Mouse (Mus musculus) NIH3T3 (cell line): ENCODE data around the gene Eppin.
"Not testable (repeated sequence)": the region's sequence is repeated elsewhere in the genome, so short reads cannot be mapped to it uniquely, and the experiment has no call there.

ENCODE experiments used
- DNase-seq: peaks from one replicate; pipeline ENCODE4 v3.0.0-alpha.2; 2012; ENCODE audit warnings: low read depth

Gene Eppin

DNA sequence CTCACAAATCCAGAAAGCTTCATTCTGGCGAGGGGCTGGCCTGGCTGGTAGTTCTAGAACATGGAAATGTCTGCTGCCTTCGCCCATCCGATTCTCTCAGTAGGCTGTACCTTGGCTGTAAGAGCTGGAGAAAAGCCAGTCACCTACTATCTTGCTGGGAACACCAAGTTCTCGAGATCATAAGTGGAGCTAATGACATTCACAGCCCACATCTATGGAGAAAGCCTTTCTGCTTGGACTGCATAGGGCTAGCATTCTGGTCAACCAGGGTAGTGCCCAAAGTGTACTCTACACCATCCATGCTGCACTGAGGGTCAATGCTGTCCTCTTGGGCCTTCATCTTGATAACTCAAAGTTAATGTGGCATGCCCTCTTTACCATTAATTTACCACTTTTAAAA, at the start of gene Eppin:
TSS of gene Eppin (minus strand) at position 101 of the 400 bp plus-strand sequence.
- no peak for DNase-seq

GRCm38 (mm10) chr2:164641881-164642673, 48.7 kb upstream of the Eppin start:
- DNase-seq, result no peak

GRCm38 (mm10) chr2:164641129-164641528, 47.7 kb upstream of the Eppin start:
- no peak for DNase-seq

DNA sequence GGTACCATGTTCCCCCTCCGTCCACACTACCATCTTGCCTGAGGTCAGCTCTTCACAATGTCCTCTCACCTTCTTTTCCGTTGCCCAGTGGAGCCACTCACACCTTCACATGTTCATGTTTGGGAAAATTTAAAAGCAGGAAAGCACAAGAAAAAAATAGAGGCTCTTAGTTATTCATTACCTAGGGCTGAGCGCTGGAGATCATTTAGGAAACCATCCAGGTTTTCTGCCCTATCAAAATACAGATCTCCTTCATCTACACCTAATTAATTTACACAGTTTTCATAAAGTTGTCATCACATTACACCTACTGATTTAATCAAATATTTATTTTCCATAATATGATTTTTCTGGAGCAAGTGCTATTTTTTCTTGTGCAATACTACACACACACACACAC, 45.3 kb upstream of the Eppin start, which contains the start of gene Wfdc16:
TSS of gene Wfdc16 (minus strand) at position 101 of the 400 bp plus-strand sequence.
- DNase-seq, result no peak

DNA sequence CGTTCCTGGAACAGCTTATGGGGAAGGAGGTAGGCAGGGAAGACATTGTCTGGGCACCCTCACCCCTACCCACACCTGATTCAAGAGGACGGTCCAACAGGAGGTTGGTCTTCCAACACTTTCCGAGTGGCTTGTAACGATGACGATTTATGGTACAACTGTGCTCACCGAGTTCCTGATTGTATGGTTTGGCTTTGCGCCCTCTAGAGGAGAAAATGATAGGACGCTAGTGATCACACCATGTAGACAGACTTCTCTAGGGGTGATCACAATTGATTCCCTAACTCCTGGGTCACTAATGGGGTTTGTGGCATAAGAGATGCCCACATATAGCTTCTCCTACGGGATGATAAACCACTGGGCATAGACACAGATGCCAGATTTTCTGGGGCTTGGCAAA, 41.9 kb upstream of the Eppin start:
- DNase-seq, result no peak

- DNase-seq, result no peak
These were observed 28.4 kb upstream of the Eppin start for GRCm38 (mm10) chr2:164621775-164622174.

- DNase-seq, result no peak
These were observed 25.7 kb upstream of the Eppin start for GRCm38 (mm10) chr2:164619050-164619449.

DNA sequence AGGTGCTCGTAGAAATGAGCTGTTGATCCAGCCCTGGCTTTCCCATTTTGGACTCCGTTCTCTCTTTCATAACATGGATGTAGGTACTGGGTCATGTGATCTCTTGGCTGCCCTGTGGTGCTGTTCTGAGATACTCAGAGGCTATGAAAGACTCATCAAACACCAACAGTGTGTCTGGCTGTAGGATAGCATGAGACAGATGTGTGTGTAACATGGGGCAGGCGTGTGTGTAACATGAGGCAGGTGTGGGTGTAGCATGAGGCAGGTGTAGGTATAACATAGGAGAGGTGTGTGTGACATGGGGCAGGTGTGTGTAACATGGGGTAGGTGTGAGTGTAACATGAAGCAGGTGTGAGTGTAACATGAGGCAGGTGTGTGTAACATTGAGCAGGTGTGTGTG, 22.0 kb upstream of the Eppin start:
- no peak for DNase-seq

DNA sequence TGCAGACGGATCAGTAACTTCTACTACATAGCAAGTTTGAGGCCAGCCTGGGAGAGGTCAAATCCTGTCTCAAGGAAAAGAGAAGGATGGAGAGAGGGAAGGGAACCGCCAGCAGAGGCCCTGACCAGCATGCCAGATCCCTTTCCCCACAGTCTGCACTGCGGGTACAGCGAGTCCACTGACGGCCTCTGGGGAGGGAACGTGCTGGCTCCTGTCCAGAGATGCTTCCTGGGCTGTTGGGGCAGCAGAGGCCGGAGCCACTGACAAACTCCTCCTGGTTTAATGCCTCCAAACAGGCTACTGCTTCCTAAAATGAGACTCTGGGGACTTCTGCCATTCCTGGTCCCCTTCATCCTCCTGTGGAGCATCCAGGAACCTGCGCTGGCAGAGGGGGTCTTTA, 20.1 kb upstream of the Eppin start, which contains the start of the genes Wfdc6b and Wfdc8:
TSS of gene Wfdc6b (plus strand) at position 52 of the 400 bp plus-strand sequence.
TSS of gene Wfdc8 (minus strand) at position 156 of the 400 bp plus-strand sequence.
- DNase-seq, result not testable (repeated sequence)

- peak; percentile 24 for DNase-seq
These were observed 15.4 kb upstream of the Eppin start for GRCm38 (mm10) chr2:164608781-164609180.

GRCm38 (mm10) chr2:164604411-164604810, 11.0 kb upstream of the Eppin start:
- DNase-seq, result peak; percentile 72

DNA sequence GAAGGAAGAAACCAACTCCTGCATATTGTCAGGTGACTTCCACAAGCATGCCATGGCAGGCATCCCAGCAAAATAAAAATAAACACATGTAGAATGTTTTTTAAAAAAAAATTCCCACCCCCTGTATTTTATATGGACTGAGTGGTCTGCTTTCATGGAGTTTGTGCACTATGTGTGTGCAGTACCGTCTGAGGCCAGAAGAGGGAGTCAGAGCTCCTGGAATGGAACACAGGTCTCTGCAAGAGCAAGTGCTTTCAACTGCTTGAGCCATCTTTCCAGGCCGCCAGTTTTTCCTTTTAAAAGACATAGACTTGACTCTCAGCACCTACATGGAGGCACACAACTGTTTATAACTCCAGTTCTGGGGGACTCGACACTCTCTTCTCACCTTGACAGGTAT, 10.1 kb upstream of the Eppin start:
- DNase-seq, result peak; percentile 30

DNA sequence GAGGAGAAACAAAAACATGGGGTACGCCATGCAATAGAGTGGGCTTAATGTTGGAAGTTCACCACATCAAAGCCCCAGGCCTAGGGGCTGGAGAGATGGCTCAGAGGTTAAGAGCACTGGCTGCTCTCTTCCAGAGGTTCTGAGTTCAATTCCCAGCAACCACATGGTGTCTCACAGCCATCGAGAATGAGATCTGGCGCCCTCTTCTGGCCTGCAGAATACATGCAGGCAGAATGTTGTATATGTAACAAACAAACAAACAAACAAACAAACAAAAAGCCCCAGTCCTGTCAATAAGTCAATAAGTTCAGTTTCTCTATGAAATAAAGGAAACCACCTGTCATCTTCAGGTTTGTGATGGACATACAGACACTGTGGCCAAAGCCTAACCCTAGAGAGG, 6.8 kb upstream of the Eppin start:
- no peak for DNase-seq

- peak; percentile 80 for DNase-seq
These were observed 1.4 kb downstream of the Eppin start for GRCm38 (mm10) chr2:164592014-164592413.

DNA sequence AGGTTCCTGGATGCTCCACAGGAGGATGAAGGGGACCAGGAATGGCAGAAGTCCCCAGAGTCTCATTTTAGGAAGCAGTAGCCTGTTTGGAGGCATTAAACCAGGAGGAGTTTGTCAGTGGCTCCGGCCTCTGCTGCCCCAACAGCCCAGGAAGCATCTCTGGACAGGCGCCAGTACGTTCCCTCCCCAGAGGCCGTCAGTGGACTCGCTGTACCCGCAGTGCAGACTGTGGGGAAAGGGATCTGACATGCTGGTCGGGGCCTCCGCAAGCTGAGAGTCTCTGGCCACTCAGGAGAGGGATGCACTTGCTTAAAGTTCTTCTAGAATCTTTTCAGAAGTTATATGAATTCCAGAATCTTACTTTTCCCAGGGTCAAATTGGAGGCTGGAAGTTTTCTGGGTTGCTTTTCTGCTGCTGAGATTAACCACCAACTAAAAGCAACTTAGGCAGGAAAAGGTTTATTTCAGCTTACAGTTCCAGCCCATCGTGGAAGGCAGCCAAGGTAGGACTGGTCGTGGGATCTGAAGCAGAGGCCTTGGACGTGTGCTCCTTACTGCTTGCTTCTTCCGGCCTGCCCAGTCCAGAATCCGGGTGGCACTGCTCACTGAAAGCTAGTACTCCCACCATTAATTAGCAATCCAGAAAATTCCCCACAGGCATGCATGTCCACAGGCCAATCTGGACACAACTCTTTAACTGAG, 8.2 kb downstream of the Eppin start, which contains the start of gene Wfdc6a:
TSS of gene Wfdc6a (minus strand) at position 423 of the 701 bp plus-strand sequence.
- DNase-seq, result peak; percentile 20

DNA sequence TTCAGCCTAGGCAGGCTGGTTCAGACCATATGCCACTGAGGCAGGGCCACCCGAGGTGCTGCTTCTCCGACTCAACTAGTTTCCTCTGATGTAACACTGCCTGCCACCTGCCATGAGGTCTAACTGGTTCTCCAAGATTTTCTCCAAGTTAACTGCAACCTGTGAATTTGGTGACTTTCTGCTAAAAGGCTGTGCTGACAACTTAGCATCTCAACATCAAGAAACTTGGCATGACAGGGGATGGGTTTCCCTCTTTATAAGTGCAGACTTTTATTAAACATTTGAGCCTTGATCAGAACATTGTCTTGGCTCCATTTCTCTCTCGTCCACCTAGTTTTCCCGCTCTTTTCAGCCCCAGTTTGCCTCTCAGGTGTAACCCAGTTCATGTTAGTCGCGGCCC, 20.0 kb downstream of the Eppin start, which contains the start of gene Spint3:
TSS of gene Spint3 (minus strand) at position 101 of the 400 bp plus-strand sequence.
- DNase-seq, result not testable (repeated sequence)

- peak; percentile 14 for DNase-seq
These were observed 25.9 kb downstream of the Eppin start for GRCm38 (mm10) chr2:164567460-164567859.

DNA sequence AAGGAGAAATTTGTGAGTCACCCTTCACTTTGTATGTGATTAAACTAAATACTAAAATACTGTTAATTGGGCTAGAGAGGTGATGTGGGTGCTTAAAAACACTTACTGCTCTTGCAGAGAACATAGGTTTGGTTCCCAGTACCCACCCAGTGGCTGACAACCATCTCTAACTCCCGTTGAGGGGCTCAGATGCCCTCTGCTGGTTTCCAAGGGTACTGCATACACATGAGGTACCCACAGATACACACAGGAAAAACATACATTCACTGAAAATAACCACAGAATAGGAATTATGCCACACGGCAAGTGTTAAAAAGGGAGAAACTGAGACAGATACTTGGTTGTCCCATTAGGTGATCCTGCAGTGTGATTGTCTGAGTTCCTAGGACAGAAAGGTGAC, 26.4 kb downstream of the Eppin start:
- no peak for DNase-seq

DNA sequence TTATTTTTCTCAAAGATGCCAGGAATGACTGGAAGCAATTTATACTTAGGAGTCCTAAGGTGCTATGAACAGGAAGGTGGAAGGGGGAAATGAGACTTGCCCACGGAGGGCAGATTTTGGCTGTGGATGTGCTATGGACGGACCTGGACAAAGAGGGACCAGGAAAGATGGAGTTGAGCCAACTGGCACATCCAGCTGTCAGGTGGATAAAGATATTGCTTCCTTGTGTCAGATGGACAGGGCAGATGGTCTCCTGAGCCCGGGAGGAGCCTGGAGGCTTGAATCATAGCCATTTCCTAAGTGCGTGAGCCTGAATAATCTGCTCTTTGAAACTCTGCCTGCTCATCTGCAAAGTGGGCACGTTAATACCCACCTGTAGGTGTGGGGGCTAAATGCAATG, 29.0 kb downstream of the Eppin start:
- no peak for DNase-seq

GRCm38 (mm10) chr2:164563339-164564038, 29.9 kb downstream of the Eppin start:
- peak; percentile 69 for DNase-seq

GRCm38 (mm10) chr2:164562391-164563188, 30.8 kb downstream of the Eppin start, which contains the start of gene Wfdc2:
Gene Wfdc2 (plus strand): TSS chr2:164562413.
- DNase-seq, result no peak
